Mouse (Mus musculus): ENCODE results near the gene Vta1. TPM values are rescaled to one million over a fixed set of nuclear protein-coding genes. Genes with fewer than 3 reads are reported as not detected.

Vta1 gene
- polyA plus RNA-seq, 1 experiment = 18.9 TPM

GRCm38 (mm10) chr10:14688785-14689442 is 16.4 kb downstream of the Vta1 start:
- H3K4me3 ChIP-seq (ENCODE audit: control insufficient read depth, low read depth, low read length) = no peak overlapping the region
- TF ChIP-seq CTCF (IDR thresholded peaks at IDR 0.05; ENCODE audit: control insufficient read depth, insufficient read depth, insufficient replicate concordance, low read depth, low read length) (no peak), POLR2A (IDR thresholded peaks at IDR 0.05; ENCODE audit: control insufficient read depth, low read depth, low read length) (no peak)
- H3K36me3 ChIP-seq (ENCODE audit: control insufficient read depth, insufficient read depth, low read length) = no peaks in the 10 kb centered on the region
- no peaks in the 10 kb centered on the region for H3K4me1 ChIP-seq (ENCODE audit: control insufficient read depth, insufficient read depth, low read length)
- no peaks in the 10 kb centered on the region for H3K27me3 ChIP-seq (ENCODE audit: control insufficient read depth, insufficient read depth, low read length)
- H3K27ac ChIP-seq (ENCODE audit: control insufficient read depth, insufficient read depth, low read depth, low read length) = no peak overlapping the region

GRCm38 (mm10) chr10:14685663-14686062 is 19.7 kb downstream of the Vta1 start:
- no peaks in the 10 kb centered on the region for H3K36me3 ChIP-seq (ENCODE audit: control insufficient read depth, insufficient read depth, low read length)
- no peaks in the 10 kb centered on the region for H3K27me3 ChIP-seq (ENCODE audit: control insufficient read depth, insufficient read depth, low read length)
- no peak overlapping the region for H3K4me3 ChIP-seq (ENCODE audit: control insufficient read depth, low read depth, low read length)
- TF ChIP-seq POLR2A (IDR thresholded peaks at IDR 0.05; ENCODE audit: control insufficient read depth, low read depth, low read length) (no peak), CTCF (IDR thresholded peaks at IDR 0.05; ENCODE audit: control insufficient read depth, insufficient read depth, insufficient replicate concordance, low read depth, low read length) (no peak)
- H3K4me1 ChIP-seq (ENCODE audit: control insufficient read depth, insufficient read depth, low read length) = no peaks in the 10 kb centered on the region
- no peak overlapping the region for H3K27ac ChIP-seq (ENCODE audit: control insufficient read depth, insufficient read depth, low read depth, low read length)

DNA sequence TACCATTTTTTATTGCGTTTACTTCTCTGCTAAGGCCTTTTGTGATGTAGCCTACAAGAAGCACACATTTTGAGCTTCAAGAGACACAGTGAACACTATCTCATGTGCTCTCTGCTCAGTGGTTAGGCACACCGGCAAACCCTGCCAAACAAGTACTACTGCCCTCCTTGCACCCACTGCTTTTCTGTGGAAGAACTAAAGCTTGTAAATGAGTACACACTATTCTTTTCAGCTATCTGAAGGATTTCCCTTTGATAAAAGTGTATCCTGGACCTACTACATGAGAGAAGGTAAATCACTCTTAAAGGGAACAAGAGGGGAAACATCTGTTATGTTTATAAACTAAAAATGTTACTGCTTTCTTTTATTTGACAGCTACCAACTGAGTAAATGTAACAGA is 39.2 kb downstream of the Vta1 start:
- Histone ChIP-seq H3K27me3 (ENCODE audit: control insufficient read depth, insufficient read depth, low read length) (no peaks in the 10 kb centered on the region), H3K4me1 (ENCODE audit: control insufficient read depth, insufficient read depth, low read length) (no peaks in the 10 kb centered on the region), H3K4me3 (ENCODE audit: control insufficient read depth, low read depth, low read length) (no peak overlapping the region), H3K27ac (ENCODE audit: control insufficient read depth, insufficient read depth, low read depth, low read length) (no peak overlapping the region), H3K36me3 (ENCODE audit: control insufficient read depth, insufficient read depth, low read length) (no peaks in the 10 kb centered on the region)
- TF ChIP-seq POLR2A (IDR thresholded peaks at IDR 0.05; ENCODE audit: control insufficient read depth, low read depth, low read length) = no peak
- TF ChIP-seq CTCF (IDR thresholded peaks at IDR 0.05; ENCODE audit: control insufficient read depth, insufficient read depth, insufficient replicate concordance, low read depth, low read length) = no peak

GRCm38 (mm10) chr10:14660875-14661274 is 44.5 kb downstream of the Vta1 start:
- Histone ChIP-seq H3K4me1 (ENCODE audit: control insufficient read depth, insufficient read depth, low read length) (no peaks in the 10 kb centered on the region), H3K27ac (ENCODE audit: control insufficient read depth, insufficient read depth, low read depth, low read length) (no peak overlapping the region), H3K36me3 (ENCODE audit: control insufficient read depth, insufficient read depth, low read length) (no peaks in the 10 kb centered on the region), H3K4me3 (ENCODE audit: control insufficient read depth, low read depth, low read length) (no peak overlapping the region), H3K27me3 (ENCODE audit: control insufficient read depth, insufficient read depth, low read length) (no peaks in the 10 kb centered on the region)
- TF ChIP-seq CTCF (IDR thresholded peaks at IDR 0.05; ENCODE audit: control insufficient read depth, insufficient read depth, insufficient replicate concordance, low read depth, low read length) (no peak), POLR2A (IDR thresholded peaks at IDR 0.05; ENCODE audit: control insufficient read depth, low read depth, low read length) (no peak)

- Histone ChIP-seq H3K27me3 (ENCODE audit: control insufficient read depth, insufficient read depth, low read length) (no peaks in the 10 kb centered on the region), H3K27ac (ENCODE audit: control insufficient read depth, insufficient read depth, low read depth, low read length) (no peak overlapping the region), H3K4me3 (ENCODE audit: control insufficient read depth, low read depth, low read length) (no peak overlapping the region), H3K36me3 (ENCODE audit: control insufficient read depth, insufficient read depth, low read length) (no peaks in the 10 kb centered on the region), H3K4me1 (ENCODE audit: control insufficient read depth, insufficient read depth, low read length) (no peaks in the 10 kb centered on the region)
- TF ChIP-seq CTCF (IDR thresholded peaks at IDR 0.05; ENCODE audit: control insufficient read depth, insufficient read depth, insufficient replicate concordance, low read depth, low read length) = no peak
- no peak for TF ChIP-seq POLR2A (IDR thresholded peaks at IDR 0.05; ENCODE audit: control insufficient read depth, low read depth, low read length)
Measured at GRCm38 (mm10) chr10:14639635-14640034, 65.7 kb downstream of the Vta1 start.

DNA sequence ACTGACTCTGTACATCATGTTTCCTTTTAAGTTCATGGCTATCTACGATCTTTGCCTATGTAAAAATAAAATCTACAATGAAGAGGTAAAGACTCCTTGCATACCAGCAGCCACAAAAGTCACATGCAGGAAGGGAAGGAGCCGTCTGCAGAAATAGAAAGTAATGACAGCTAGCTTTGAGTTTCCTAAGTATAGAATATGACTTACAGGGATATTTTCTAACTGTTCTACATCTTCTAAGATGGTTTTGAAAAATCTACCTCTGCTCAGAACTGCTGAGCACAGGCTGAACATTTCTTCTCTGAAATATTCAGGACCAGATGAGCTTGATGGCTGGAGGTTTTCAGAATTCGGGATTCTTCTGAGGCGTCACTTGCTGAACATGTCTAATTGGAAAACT is 66.3 kb downstream of the Vta1 start:
- Histone ChIP-seq H3K27me3 (ENCODE audit: control insufficient read depth, insufficient read depth, low read length) (no peaks in the 10 kb centered on the region), H3K36me3 (ENCODE audit: control insufficient read depth, insufficient read depth, low read length) (no peaks in the 10 kb centered on the region), H3K4me3 (ENCODE audit: control insufficient read depth, low read depth, low read length) (no peak overlapping the region), H3K4me1 (ENCODE audit: control insufficient read depth, insufficient read depth, low read length) (no peaks in the 10 kb centered on the region), H3K27ac (ENCODE audit: control insufficient read depth, insufficient read depth, low read depth, low read length) (no peak overlapping the region)
- TF ChIP-seq CTCF (IDR thresholded peaks at IDR 0.05; ENCODE audit: control insufficient read depth, insufficient read depth, insufficient replicate concordance, low read depth, low read length) (no peak), POLR2A (IDR thresholded peaks at IDR 0.05; ENCODE audit: control insufficient read depth, low read depth, low read length) (no peak)

- H3K27ac ChIP-seq (ENCODE audit: control insufficient read depth, insufficient read depth, low read depth, low read length) = no peak overlapping the region
- H3K4me1 ChIP-seq (ENCODE audit: control insufficient read depth, insufficient read depth, low read length) = no peaks in the 10 kb centered on the region
- no peak for TF ChIP-seq POLR2A (IDR thresholded peaks at IDR 0.05; ENCODE audit: control insufficient read depth, low read depth, low read length)
- TF ChIP-seq CTCF (IDR thresholded peaks at IDR 0.05; ENCODE audit: control insufficient read depth, insufficient read depth, insufficient replicate concordance, low read depth, low read length) = no peak
- H3K36me3 ChIP-seq (ENCODE audit: control insufficient read depth, insufficient read depth, low read length) = no peaks in the 10 kb centered on the region
- no peak overlapping the region for H3K4me3 ChIP-seq (ENCODE audit: control insufficient read depth, low read depth, low read length)
- no peaks in the 10 kb centered on the region for H3K27me3 ChIP-seq (ENCODE audit: control insufficient read depth, insufficient read depth, low read length)
Measured at GRCm38 (mm10) chr10:14625706-14626105, 79.7 kb downstream of the Vta1 start.

Measured in testis, adult 2 months (tissue).